Mouse (Mus musculus) ES-Bruce4 (cell line): Measurements from ENCODE around the gene Hist1h3b. TPM values are rescaled to one million over a fixed set of nuclear protein-coding genes. Genes with fewer than 3 reads are reported as not detected.

Source experiments
- H3K27ac ChIP-seq: 2 replicates; pipeline ENCODE4 v1.5.1; 2012; ENCODE audit warnings: low read length, inconsistent platforms; ENCODE audit not compliant: insufficient read depth
- H3K27me3 ChIP-seq: 2 replicates; pipeline ENCODE4 v1.6.1; 2012; ENCODE audit warnings: mild to moderate bottlenecking, low read length, inconsistent platforms; ENCODE audit not compliant: control insufficient read depth, poor library complexity, insufficient read depth, severe bottlenecking
- H3K36me3 ChIP-seq: 2 replicates; pipeline ENCODE4 v1.6.1; 2012; ENCODE audit warnings: inconsistent platforms, mild to moderate bottlenecking, low read length, moderate library complexity; ENCODE audit not compliant: control insufficient read depth, poor library complexity, insufficient read depth, severe bottlenecking
- H3K4me1 ChIP-seq: one replicate; pipeline ENCODE4 v1.8.1; 2011; ENCODE audit warnings: low read length; ENCODE audit not compliant: control insufficient read depth, insufficient read depth
- H3K4me3 ChIP-seq: 2 replicates; pipeline ENCODE4 v1.5.1; 2011; ENCODE audit warnings: low read depth, mild to moderate bottlenecking, low read length
- H3K9ac ChIP-seq: 2 replicates; pipeline ENCODE4 v1.6.1; 2012; ENCODE audit warnings: low read depth, mild to moderate bottlenecking, inconsistent platforms; ENCODE audit not compliant: poor library complexity, severe bottlenecking
- H3K9me3 ChIP-seq: replicated peaks from 2 replicates; pipeline ENCODE4 v1.6.1; 2012; ENCODE audit warnings: mild to moderate bottlenecking, low read length, inconsistent platforms; ENCODE audit not compliant: control insufficient read depth, poor library complexity, insufficient read depth, severe bottlenecking
- CTCF ChIP-seq: IDR thresholded peaks from one replicate; pipeline ENCODE4 v1.8.1; 2011; ENCODE audit warnings: low read depth, low read length
- EP300 ChIP-seq: IDR thresholded peaks from 2 replicates; pipeline ENCODE4 v1.6.1; 2011; ENCODE audit warnings: low read depth, low read length; ENCODE audit not compliant: insufficient read depth
- POLR2A ChIP-seq: IDR thresholded peaks from one replicate; pipeline ENCODE4 v1.8.1; 2011; ENCODE audit warnings: low read length; ENCODE audit not compliant: insufficient read depth
- polyA plus RNA-seq: library from polyadenylated mRNA; stranded (reverse); fragments of >200 nt; gene quantifications from 2 replicates; pipeline ENCODE4 v1.2.4, GENCODE M21; 2011; ENCODE audit warnings: low read depth; ENCODE audit not compliant: missing spikeins, insufficient read depth, insufficient read length

The Hist1h3b gene
- polyA plus RNA-seq, 1 experiment = 9.4 TPM

DNA sequence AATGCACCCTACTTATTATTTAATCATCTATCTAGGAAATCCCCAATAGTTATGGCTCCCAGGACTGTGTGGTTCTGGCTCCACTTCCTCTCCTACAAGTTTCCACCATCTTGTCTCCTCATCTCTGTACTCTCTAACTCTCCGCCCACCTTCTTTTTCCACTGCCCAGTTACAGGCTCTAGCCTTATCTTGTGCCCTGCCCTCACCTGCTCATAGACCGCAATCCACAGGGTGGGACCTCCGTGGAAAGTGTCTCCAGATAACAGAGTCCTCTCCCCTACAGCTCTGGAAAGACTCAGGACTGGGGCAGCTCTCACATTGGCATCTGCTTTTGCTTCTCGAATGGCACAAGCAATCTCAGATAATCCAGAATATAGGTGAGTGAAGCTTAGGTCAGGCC, 27.0 kb downstream of the Hist1h3b start:
- Histone ChIP-seq H3K27ac (no peak overlapping the region), H3K9me3 (peaks cover 3% of the 10 kb centered on the region; the same call in 1 of the 2 replicates), H3K9ac (no peak overlapping the region), H3K36me3 (no peaks in the 10 kb centered on the region), H3K4me1 (peaks cover 2% of the 10 kb centered on the region), H3K4me3 (no peak overlapping the region), H3K27me3 (no peaks in the 10 kb centered on the region; the same call in 1 of the 2 replicates)
- TF ChIP-seq POLR2A (no peak), EP300 (no peak), CTCF (no peak)

DNA sequence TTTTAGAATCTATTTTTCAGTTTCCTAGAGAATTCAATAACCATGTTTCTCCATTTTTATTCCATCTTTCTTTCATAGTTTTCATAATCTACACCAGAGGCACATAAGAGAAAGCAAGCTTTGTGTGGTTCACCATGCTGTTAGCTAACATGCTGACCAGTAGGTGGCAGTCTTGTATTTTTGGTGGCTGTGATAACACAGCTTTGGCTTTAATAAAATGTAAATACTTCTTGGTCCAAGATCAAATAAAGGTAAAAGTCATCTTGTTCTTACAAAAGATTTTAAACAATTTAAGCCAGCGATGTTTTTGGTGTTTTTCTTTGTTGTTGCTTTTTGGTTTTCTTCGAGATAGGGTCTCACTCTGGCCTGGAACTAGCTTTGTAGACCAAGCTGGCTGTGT, 40.5 kb downstream of the Hist1h3b start:
- no peak overlapping the region for H3K4me3 ChIP-seq
- H3K9ac ChIP-seq = no peak overlapping the region
- peak; percentile 6 for TF ChIP-seq CTCF
- no peak for TF ChIP-seq EP300
- no peak overlapping the region for H3K27ac ChIP-seq
- no peaks in the 10 kb centered on the region for H3K27me3 ChIP-seq
- no peaks in the 10 kb centered on the region for H3K36me3 ChIP-seq
- H3K9me3 ChIP-seq = peaks cover 4% of the 10 kb centered on the region; the same call in 1 of the 2 replicates
- H3K4me1 ChIP-seq = no peaks in the 10 kb centered on the region

DNA sequence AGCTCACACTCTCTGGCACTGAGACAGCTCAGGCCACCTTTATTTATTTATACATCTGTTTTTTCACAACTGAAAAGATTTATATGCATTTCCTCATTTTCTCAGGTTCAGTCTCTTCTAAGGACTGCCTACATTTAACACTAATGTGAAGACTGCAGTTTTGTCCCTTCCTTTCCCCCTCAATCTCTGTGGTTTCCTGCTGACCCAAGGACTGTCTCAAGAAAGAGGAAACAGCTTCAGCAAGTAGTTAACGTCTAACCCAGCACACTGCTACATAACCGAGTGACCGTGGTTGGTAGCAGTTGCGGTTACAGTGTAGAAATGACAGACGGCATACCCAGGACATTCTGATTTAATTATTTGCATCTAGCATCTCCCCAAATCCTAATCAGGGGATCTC, 47.3 kb downstream of the Hist1h3b start:
- H3K4me1 ChIP-seq = no peaks in the 10 kb centered on the region
- TF ChIP-seq POLR2A (no peak), EP300 (no peak), CTCF (no peak)
- H3K9me3 ChIP-seq = no peaks in the 10 kb centered on the region
- no peaks in the 10 kb centered on the region for H3K27me3 ChIP-seq
- no peaks in the 10 kb centered on the region for H3K36me3 ChIP-seq
- no peak overlapping the region for H3K27ac ChIP-seq
- no peak overlapping the region for H3K9ac ChIP-seq
- no peak overlapping the region for H3K4me3 ChIP-seq

Other genes starting within 250 kb of the Hist1h3b start
- gene Hist1h4h, start 221.2 kb upstream of the Hist1h3b start, polyA plus RNA-seq = 16.9 and 19.1 TPM in 2 replicates
- gene Hist1h2af, start 218.4 kb upstream of the Hist1h3b start, polyA plus RNA-seq = 68.8 and 97.9 TPM in 2 replicates
- 8.9 and 16.9 TPM in 2 replicates for gene Hist1h3g, start 216.8 kb upstream of the Hist1h3b start, polyA plus RNA-seq
- 3.9 and 4.2 TPM in 2 replicates for gene Hist1h2bh, start 208.9 kb upstream of the Hist1h3b start, polyA plus RNA-seq
- 1.5 TPM in 1 of 2 replicates, not detected in the other for gene Hist1h3f, start 208.2 kb upstream of the Hist1h3b start, polyA plus RNA-seq
- 24.1 and 31.1 TPM in 2 replicates for gene Hist1h4f, start 200.6 kb upstream of the Hist1h3b start, polyA plus RNA-seq
- gene Hist1h1d, start 199.0 kb upstream of the Hist1h3b start, polyA plus RNA-seq = 1.6 and 2.0 TPM in 2 replicates
- gene Hist1h3e, start 189.9 kb upstream of the Hist1h3b start, polyA plus RNA-seq = 14.3 and 15.4 TPM in 2 replicates
- 5.0 and 8.2 TPM in 2 replicates for gene Hist1h2ae, start 181.0 kb upstream of the Hist1h3b start, polyA plus RNA-seq
- 13.4 and 16.7 TPM in 2 replicates for gene Hist1h2bg, start 180.9 kb upstream of the Hist1h3b start, polyA plus RNA-seq
- gene Hist1h2bf, start 178.1 kb upstream of the Hist1h3b start, polyA plus RNA-seq = 21.5 and 23.2 TPM in 2 replicates
- gene Hist1h2ad, start 177.9 kb upstream of the Hist1h3b start, polyA plus RNA-seq = 2.0 TPM in 1 of 2 replicates, not detected in the other
- 3.2 and 4.7 TPM in 2 replicates for gene Hist1h3d, start 176.5 kb upstream of the Hist1h3b start, polyA plus RNA-seq
- gene Hist1h4d, start 170.7 kb upstream of the Hist1h3b start, polyA plus RNA-seq = 4.3 and 4.8 TPM in 2 replicates
- 1.8 TPM in 2 replicates for gene Hist1h2be, start 131.1 kb upstream of the Hist1h3b start, polyA plus RNA-seq
- 6.9 and 8.4 TPM in 2 replicates for gene Hist1h1e, start 129.7 kb upstream of the Hist1h3b start, polyA plus RNA-seq
- gene Hist1h2ac, start 68.3 kb upstream of the Hist1h3b start, polyA plus RNA-seq = 0.37 and 0.91 TPM in 2 replicates
- 9.1 and 10.6 TPM in 2 replicates for gene Hist1h2bc, start 68.1 kb upstream of the Hist1h3b start, polyA plus RNA-seq
- not detected in 2 replicates for gene Hist1h1t, start 56.5 kb upstream of the Hist1h3b start, polyA plus RNA-seq
- gene Hist1h4c, start 53.8 kb upstream of the Hist1h3b start, polyA plus RNA-seq = 1.3 and 2.5 TPM in 2 replicates
- gene Hfe, start 41.4 kb upstream of the Hist1h3b start, polyA plus RNA-seq = not detected in 2 replicates
- gene Hist1h1c, start 13.5 kb upstream of the Hist1h3b start, polyA plus RNA-seq = 10.8 and 13.3 TPM in 2 replicates
- 3.6 and 8.6 TPM in 2 replicates for gene Hist1h3c, start 6.7 kb upstream of the Hist1h3b start, polyA plus RNA-seq
- gene Hist1h2bb, start 5.5 kb upstream of the Hist1h3b start, polyA plus RNA-seq = 9.8 and 11.5 TPM in 2 replicates
- gene Hist1h2ab, start 1.1 kb upstream of the Hist1h3b start, polyA plus RNA-seq = 11.9 and 17.9 TPM in 2 replicates
- gene Hist1h4b, start 4.7 kb downstream of the Hist1h3b start, polyA plus RNA-seq = 28.2 and 29.2 TPM in 2 replicates
- gene Hist1h4a, start 9.0 kb downstream of the Hist1h3b start, polyA plus RNA-seq = 3.1 and 4.5 TPM in 2 replicates
- 5.4 TPM in 1 of 2 replicates, not detected in the other for gene Hist1h3a, start 10.1 kb downstream of the Hist1h3b start, polyA plus RNA-seq
- gene Hist1h1a, start 11.4 kb downstream of the Hist1h3b start, polyA plus RNA-seq = 7.8 and 8.6 TPM in 2 replicates
- not detected in 2 replicates for gene Trim38, start 17.6 kb downstream of the Hist1h3b start, polyA plus RNA-seq
- gene Slc17a2, start 54.7 kb downstream of the Hist1h3b start, polyA plus RNA-seq = not detected in 2 replicates
- not detected in 2 replicates for gene Slc17a3, start 87.2 kb downstream of the Hist1h3b start, polyA plus RNA-seq
- gene Slc17a1, start 115.5 kb downstream of the Hist1h3b start, polyA plus RNA-seq = not detected in 2 replicates
- not detected in 2 replicates for gene Slc17a4, start 162.7 kb downstream of the Hist1h3b start, polyA plus RNA-seq
- not detected in 2 replicates for gene Hist1h2ba, start 181.9 kb downstream of the Hist1h3b start, polyA plus RNA-seq
- gene Hist1h2aa, start 182.2 kb downstream of the Hist1h3b start, polyA plus RNA-seq = not detected in 2 replicates
- gene Scgn, start 238.9 kb downstream of the Hist1h3b start, polyA plus RNA-seq = not detected in 2 replicates